Mouse (Mus musculus) ES-Bruce4 (cell line): Measurements from ENCODE around the gene Mrc2.

Experiments used
- CTCF ChIP-seq: IDR thresholded peaks from one replicate; pipeline ENCODE4 v1.8.1; 2011; ENCODE audit warnings: low read depth, low read length
- EP300 ChIP-seq: IDR thresholded peaks from 2 replicates; pipeline ENCODE4 v1.6.1; 2011; ENCODE audit warnings: low read depth, low read length; ENCODE audit not compliant: insufficient read depth

GRCm38 (mm10) chr11:105362041-105362765 lies 69.8 kb downstream of the Mrc2 start:
- TF ChIP-seq EP300 (no peak), CTCF (no peak)
